Mouse (Mus musculus): ENCODE data around the gene Hspa1l. TPM values are rescaled to one million over a fixed set of nuclear protein-coding genes. Genes with fewer than 3 reads are reported as not detected.
"Not testable (repeated sequence)": the region's sequence is repeated elsewhere in the genome, so short reads cannot be mapped to it uniquely, and the experiment has no call there.

Hspa1l gene
- polyA plus RNA-seq, 1 experiment from 2014 or later = 0.93 TPM

- H3K27ac ChIP-seq (ENCODE audit: low read depth, low read length) = no peak overlapping the region
- H3K36me3 ChIP-seq (ENCODE audit: control insufficient read depth, insufficient read depth, low read length) = 0 out of 2 replicates have a peak, but pooled peaks cover 2% of the 10 kb centered on the region
- no peak overlapping the region for H3K9ac ChIP-seq (ENCODE audit: low read depth, low read length)
- no peak overlapping the region for H3K4me2 ChIP-seq (replicated peaks; ENCODE audit: low read depth, low read length)
- H3K4me1 ChIP-seq (replicated peaks; ENCODE audit: control insufficient read depth, insufficient read depth, low read length) = no peaks in the 10 kb centered on the region
- H3K9me3 ChIP-seq (ENCODE audit: control insufficient read depth, low read length) = no peaks in the 10 kb centered on the region
- no peak overlapping the region for H3K4me3 ChIP-seq (ENCODE audit: low read depth, low read length)
- H3K27me3 ChIP-seq (ENCODE audit: control insufficient read depth, insufficient read depth, low read length) = no peaks in the 10 kb centered on the region
- no peak for DNase-seq (ENCODE audit: low spot score)
- no peak for ATAC-seq (ENCODE audit: low FRiP score)
These were observed 22.2 kb downstream of the Hspa1l start for GRCm38 (mm10) chr17:34994751-34995150.

- not testable (repeated sequence) for H3K27ac ChIP-seq (ENCODE audit: low read depth, low read length); H3K9me3 ChIP-seq (ENCODE audit: control insufficient read depth, low read length); H3K9ac ChIP-seq (ENCODE audit: low read depth, low read length); DNase-seq (ENCODE audit: low spot score); H3K4me1 ChIP-seq (replicated peaks; ENCODE audit: control insufficient read depth, insufficient read depth, low read length); H3K4me2 ChIP-seq (replicated peaks; ENCODE audit: low read depth, low read length); ATAC-seq (ENCODE audit: low FRiP score); H3K27me3 ChIP-seq (ENCODE audit: control insufficient read depth, insufficient read depth, low read length); H3K36me3 ChIP-seq (ENCODE audit: control insufficient read depth, insufficient read depth, low read length); H3K4me3 ChIP-seq (ENCODE audit: low read depth, low read length)
- WGBS = 97% methylated on average over 4 of the region's 4 CpGs
These were observed 22.7 kb downstream of the Hspa1l start for GRCm38 (mm10) chr17:34995192-34995591.

- not testable (repeated sequence) for H3K4me1 ChIP-seq (replicated peaks; ENCODE audit: control insufficient read depth, insufficient read depth, low read length); H3K9ac ChIP-seq (ENCODE audit: low read depth, low read length); DNase-seq (ENCODE audit: low spot score); H3K4me2 ChIP-seq (replicated peaks; ENCODE audit: low read depth, low read length); H3K4me3 ChIP-seq (ENCODE audit: low read depth, low read length); H3K36me3 ChIP-seq (ENCODE audit: control insufficient read depth, insufficient read depth, low read length); H3K27me3 ChIP-seq (ENCODE audit: control insufficient read depth, insufficient read depth, low read length); H3K9me3 ChIP-seq (ENCODE audit: control insufficient read depth, low read length); ATAC-seq (ENCODE audit: low FRiP score); H3K27ac ChIP-seq (ENCODE audit: low read depth, low read length)
- WGBS = 95% methylated on average over 4 of the region's 4 CpGs
These were observed 23.4 kb downstream of the Hspa1l start for GRCm38 (mm10) chr17:34995927-34996326.

GRCm38 (mm10) chr17:34996411-34997141, 24.1 kb downstream of the Hspa1l start:
- Histone ChIP-seq H3K27me3 (ENCODE audit: control insufficient read depth, insufficient read depth, low read length) (no peaks in the 10 kb centered on the region), H3K27ac (ENCODE audit: low read depth, low read length) (no peak overlapping the region), H3K4me2 (replicated peaks; ENCODE audit: low read depth, low read length) (no peak overlapping the region), H3K36me3 (ENCODE audit: control insufficient read depth, insufficient read depth, low read length) (no peaks in the 10 kb centered on the region), H3K9ac (ENCODE audit: low read depth, low read length) (no peak overlapping the region), H3K9me3 (ENCODE audit: control insufficient read depth, low read length) (no peaks in the 10 kb centered on the region), H3K4me3 (ENCODE audit: low read depth, low read length) (no peak overlapping the region), H3K4me1 (replicated peaks; ENCODE audit: control insufficient read depth, insufficient read depth, low read length) (no peaks in the 10 kb centered on the region)
- 84% methylated on average over 12 of the region's 14 CpGs for WGBS
- ATAC-seq (ENCODE audit: low FRiP score) = no peak
- DNase-seq (ENCODE audit: low spot score) = no peak

- Histone ChIP-seq H3K36me3 (ENCODE audit: control insufficient read depth, insufficient read depth, low read length) (no peaks in the 10 kb centered on the region), H3K4me3 (ENCODE audit: low read depth, low read length) (no peak overlapping the region), H3K4me1 (replicated peaks; ENCODE audit: control insufficient read depth, insufficient read depth, low read length) (peaks cover under 1% of the 10 kb centered on the region), H3K4me2 (replicated peaks; ENCODE audit: low read depth, low read length) (no peak overlapping the region), H3K27me3 (ENCODE audit: control insufficient read depth, insufficient read depth, low read length) (no peaks in the 10 kb centered on the region), H3K9me3 (ENCODE audit: control insufficient read depth, low read length) (no peaks in the 10 kb centered on the region), H3K27ac (ENCODE audit: low read depth, low read length) (no peak overlapping the region), H3K9ac (ENCODE audit: low read depth, low read length) (no peak overlapping the region)
- 88% methylated on average over 5 of the region's 5 CpGs for WGBS
- DNase-seq (ENCODE audit: low spot score) = no peak
- no peak for ATAC-seq (ENCODE audit: low FRiP score)
These were observed 24.6 kb downstream of the Hspa1l start for GRCm38 (mm10) chr17:34997142-34997483.

- no peak for ATAC-seq (ENCODE audit: low FRiP score)
- WGBS = 94% methylated on average over 15 of the region's 15 CpGs
- Histone ChIP-seq H3K4me1 (replicated peaks; ENCODE audit: control insufficient read depth, insufficient read depth, low read length) (peaks cover 7% of the 10 kb centered on the region), H3K36me3 (ENCODE audit: control insufficient read depth, insufficient read depth, low read length) (no peaks in the 10 kb centered on the region), H3K9ac (ENCODE audit: low read depth, low read length) (no peak overlapping the region), H3K27me3 (ENCODE audit: control insufficient read depth, insufficient read depth, low read length) (no peaks in the 10 kb centered on the region), H3K4me3 (ENCODE audit: low read depth, low read length) (no peak overlapping the region), H3K4me2 (replicated peaks; ENCODE audit: low read depth, low read length) (no peak overlapping the region), H3K27ac (ENCODE audit: low read depth, low read length) (no peak overlapping the region), H3K9me3 (ENCODE audit: control insufficient read depth, low read length) (no peaks in the 10 kb centered on the region)
- DNase-seq (ENCODE audit: low spot score) = no peak
These were observed 26.3 kb downstream of the Hspa1l start for GRCm38 (mm10) chr17:34998526-34999430.

GRCm38 (mm10) chr17:34999871-35000716, 27.6 kb downstream of the Hspa1l start:
- H3K36me3 ChIP-seq (ENCODE audit: control insufficient read depth, insufficient read depth, low read length); H3K9me3 ChIP-seq (ENCODE audit: control insufficient read depth, low read length); ATAC-seq (ENCODE audit: low FRiP score); H3K4me1 ChIP-seq (replicated peaks; ENCODE audit: control insufficient read depth, insufficient read depth, low read length); H3K27me3 ChIP-seq (ENCODE audit: control insufficient read depth, insufficient read depth, low read length): not testable (repeated sequence)
- DNase-seq (ENCODE audit: low spot score) = peak; percentile 37
- Histone ChIP-seq H3K4me3 (ENCODE audit: low read depth, low read length) (peak overlapping the region; percentile 89), H3K9ac (ENCODE audit: low read depth, low read length) (peak overlapping the region; percentile 95), H3K4me2 (replicated peaks; ENCODE audit: low read depth, low read length) (peak overlapping the region; percentile 99), H3K27ac (ENCODE audit: low read depth, low read length) (peak overlapping the region; percentile 97; the same call in 1 of the 2 replicates)
- 26% methylated on average over 29 of the region's 32 CpGs for WGBS

- DNase-seq (ENCODE audit: low spot score) (peak; percentile 93), ATAC-seq (ENCODE audit: low FRiP score) (peak; percentile 91)
- H3K9me3 ChIP-seq (ENCODE audit: control insufficient read depth, low read length) = no peaks in the 10 kb centered on the region
- H3K27me3 ChIP-seq (ENCODE audit: control insufficient read depth, insufficient read depth, low read length) = no peaks in the 10 kb centered on the region
- H3K4me1 ChIP-seq (replicated peaks; ENCODE audit: control insufficient read depth, insufficient read depth, low read length) = peaks cover 7% of the 10 kb centered on the region
- WGBS = under 1% methylated on average over 82 of the region's 83 CpGs
- peak within 1 kb of the TSS; percentile 89 for H3K4me3 ChIP-seq (ENCODE audit: low read depth, low read length)
- H3K9ac ChIP-seq (ENCODE audit: low read depth, low read length) = peak within 1 kb of the TSS; percentile 95
- H3K36me3 ChIP-seq (ENCODE audit: control insufficient read depth, insufficient read depth, low read length) = peaks cover 12% of the 10 kb centered on the region; the same call in 1 of the 2 replicates
- H3K27ac ChIP-seq (ENCODE audit: low read depth, low read length) = peak within 1 kb of the TSS; percentile 97
- H3K4me2 ChIP-seq (replicated peaks; ENCODE audit: low read depth, low read length) = peak within 1 kb of the TSS; percentile 99
These were observed 28.4 kb downstream of the Hspa1l start, which contains the start of gene Vars for GRCm38 (mm10) chr17:35000717-35001451. TSS of gene Vars (plus strand) at chr17:35000987.
